Mouse (Mus musculus): ENCODE data around the gene Cox5a.

GRCm38 (mm10) chr9:57502911-57503621 is 18.0 kb upstream of the Cox5a start:
- no peak for TF ChIP-seq POLR2A (IDR thresholded peaks at IDR 0.05; ENCODE audit: insufficient read depth, low read depth, low read length)
- TF ChIP-seq CTCF (IDR thresholded peaks at IDR 0.05): no peak
- no peak for TF ChIP-seq EP300 (IDR thresholded peaks at IDR 0.05; ENCODE audit: insufficient read depth, low read depth, low read length)

Data from heart, adult 2 months (tissue).